Mouse (Mus musculus) testis, adult 2 months (tissue): ENCODE measurements around the gene Nkiras1.

ENCODE experiments used
- CTCF ChIP-seq: fragments of 200-500 bp; IDR thresholded peaks from 2 replicates; pipeline ENCODE4 v1.5.1; 2012; ENCODE audit warnings: low read depth, mild to moderate bottlenecking, inconsistent platforms, low read length, moderate library complexity; ENCODE audit not compliant: control insufficient read depth, insufficient read depth, insufficient replicate concordance
- POLR2A ChIP-seq: fragments of 200-500 bp; IDR thresholded peaks from 2 replicates; pipeline ENCODE4 v1.6.1; 2012; ENCODE audit warnings: low read depth, mild to moderate bottlenecking, inconsistent platforms, low read length, moderate library complexity; ENCODE audit not compliant: control insufficient read depth

GRCm38 (mm10) chr14:18304165-18304564 lies 33.2 kb downstream of the Nkiras1 start:
- TF ChIP-seq CTCF = no peak
- no peak for TF ChIP-seq POLR2A
